Mouse (Mus musculus) heart, adult 2 months (tissue): ENCODE measurements at regions not wholly inside any gene's neighbourhood (a gene's known extent, or its start where the extent isn't known, plus 50 kb on each side); places are given as distances from the start of the nearest gene placed in this dataset.

Experiments used
- DNase-seq, 2 experiments: peaks; one replicate each; pipeline ENCODE4 v3.0.0; 2021
- H3K27ac ChIP-seq: fragments of 200-600 bp; 2 replicates; pipeline ENCODE4 v1.8.1; 2022
- H3K27me3 ChIP-seq: fragments of 200-500 bp; 2 replicates; pipeline ENCODE4 v1.6.1; 2012; ENCODE audit warnings: mild to moderate bottlenecking, low read length, inconsistent platforms, mixed read lengths; ENCODE audit not compliant: control insufficient read depth, insufficient read depth
- H3K36me3 ChIP-seq: fragments of 200-500 bp; 2 replicates; pipeline ENCODE4 v1.6.1; 2012; ENCODE audit warnings: low read length, inconsistent platforms; ENCODE audit not compliant: control insufficient read depth, insufficient read depth
- H3K4me1 ChIP-seq: fragments of 200-500 bp; 2 replicates; pipeline ENCODE4 v1.6.1; 2011; ENCODE audit warnings: low read length; ENCODE audit not compliant: control insufficient read depth, insufficient read depth
- H3K4me3 ChIP-seq: fragments of 200-600 bp; 2 replicates; pipeline ENCODE4 v1.8.1; 2022
- H3K79me2 ChIP-seq: fragments of 200-500 bp; replicated peaks from 2 replicates; pipeline ENCODE4 v1.6.1; 2012; ENCODE audit warnings: mild to moderate bottlenecking, inconsistent platforms, low read length, moderate library complexity, mixed read lengths; ENCODE audit not compliant: control insufficient read depth, insufficient read depth
- H3K9ac ChIP-seq: fragments of 200-500 bp; 2 replicates; pipeline ENCODE4 v1.6.1; 2012; ENCODE audit warnings: low read depth, mild to moderate bottlenecking, control low read depth, inconsistent platforms, low read length, mixed read lengths
- CTCF ChIP-seq: fragments of 200-600 bp; IDR thresholded peaks from 2 replicates; pipeline ENCODE4 v1.8.1; 2022; ENCODE audit warnings: antibody characterized with exemption, mild to moderate bottlenecking, moderate library complexity
- EP300 ChIP-seq: fragments of 200-500 bp; IDR thresholded peaks from 2 replicates; pipeline ENCODE4 v1.6.1; 2011; ENCODE audit warnings: low read depth, low read length, control low read depth; ENCODE audit not compliant: insufficient read depth
- POLR2A ChIP-seq: fragments of 200-500 bp; IDR thresholded peaks from 2 replicates; pipeline ENCODE4 v1.6.1; 2011; ENCODE audit warnings: mild to moderate bottlenecking, low read depth, low read length, control low read depth; ENCODE audit not compliant: insufficient read depth
- WGBS: fragments of 180-500 bp; shearing (Covaris S2); methylation state at CpG from one replicate; pipeline ENCODE4 v1.1.7; 2018; 5-methylcytosine and 5-hydroxymethylcytosine counted together
- intact Hi-C: fragments of 180-260 bp; cut with DNase I; formaldehyde crosslinking; loops from one replicate; pipeline ENCODE4 v1.15.1; 2025

GRCm38 (mm10) chr8:86288713-86289384, 291.6 kb downstream of the Abcc12 start:
- TF ChIP-seq CTCF: no peak
- no peak for TF ChIP-seq EP300
- TF ChIP-seq POLR2A: no peak

GRCm38 (mm10) chr8:86282922-86283321, 297.6 kb downstream of the Abcc12 start:
- no peak overlapping the region for H3K27ac ChIP-seq
- TF ChIP-seq EP300 (no peak), CTCF (no peak), POLR2A (no peak)
- no peak overlapping the region for H3K4me3 ChIP-seq
- no peaks in the 10 kb centered on the region for H3K27me3 ChIP-seq
- 31% methylated on average over 7 of the region's 7 CpGs for WGBS
- no peak for DNase-seq
- H3K9ac ChIP-seq: no peak overlapping the region
- intact Hi-C loops: no loop called here
- no peaks in the 10 kb centered on the region for H3K79me2 ChIP-seq
- H3K36me3 ChIP-seq: no peaks in the 10 kb centered on the region
- no peaks in the 10 kb centered on the region; the same call in 1 of the 2 replicates for H3K4me1 ChIP-seq

More at GRCm38 (mm10) chr8:86288713-86289384, 291.6 kb downstream of the Abcc12 start:
- Histone ChIP-seq H3K27ac (no peak overlapping the region), H3K4me3 (no peak overlapping the region), H3K4me1 (no peaks in the 10 kb centered on the region), H3K79me2 (no peaks in the 10 kb centered on the region), H3K27me3 (no peaks in the 10 kb centered on the region), H3K36me3 (no peaks in the 10 kb centered on the region), H3K9ac (no peak overlapping the region)
- intact Hi-C loops: no loop called here
- WGBS: 23% methylated on average over 3 of the region's 3 CpGs
- DNase-seq: no peak

GRCm38 (mm10) chr8:86280093-86280721, 300.3 kb downstream of the Abcc12 start:
- no peak overlapping the region for H3K27ac ChIP-seq
- TF ChIP-seq CTCF (no peak), EP300 (no peak), POLR2A (no peak)
- no peaks in the 10 kb centered on the region for H3K36me3 ChIP-seq
- intact Hi-C loops: no loop called here
- no peak for DNase-seq
- 67% methylated on average over 18 of the region's 18 CpGs for WGBS
- H3K4me3 ChIP-seq: no peak overlapping the region
- no peak overlapping the region for H3K9ac ChIP-seq
- H3K4me1 ChIP-seq: no peaks in the 10 kb centered on the region; the same call in 1 of the 2 replicates
- no peaks in the 10 kb centered on the region for H3K27me3 ChIP-seq
- no peaks in the 10 kb centered on the region for H3K79me2 ChIP-seq

GRCm38 (mm10) chr8:86275699-86276098, 304.8 kb downstream of the Abcc12 start:
- H3K79me2 ChIP-seq: no peaks in the 10 kb centered on the region
- no peak overlapping the region for H3K9ac ChIP-seq
- no peaks in the 10 kb centered on the region for H3K36me3 ChIP-seq
- TF ChIP-seq POLR2A (no peak), EP300 (no peak), CTCF (no peak)
- no peaks in the 10 kb centered on the region; the same call in 1 of the 2 replicates for H3K4me1 ChIP-seq
- H3K27me3 ChIP-seq: no peaks in the 10 kb centered on the region
- H3K4me3 ChIP-seq: no peak overlapping the region
- intact Hi-C loops: no loop called here
- 53% methylated on average over 4 of the region's 4 CpGs for WGBS
- DNase-seq: no peak
- H3K27ac ChIP-seq: no peak overlapping the region

- 78% methylated on average over 3 of the region's 3 CpGs for WGBS
- H3K27ac ChIP-seq: no peak overlapping the region
- intact Hi-C loops: no loop called here
- H3K9ac ChIP-seq: no peak overlapping the region
- no peaks in the 10 kb centered on the region for H3K4me1 ChIP-seq
- no peaks in the 10 kb centered on the region for H3K79me2 ChIP-seq
- no peak for DNase-seq
- H3K4me3 ChIP-seq: no peak overlapping the region
- no peaks in the 10 kb centered on the region for H3K36me3 ChIP-seq
- H3K27me3 ChIP-seq: no peaks in the 10 kb centered on the region
- TF ChIP-seq EP300 (no peak), POLR2A (no peak), CTCF (no peak)
Observed at GRCm38 (mm10) chr8:86273811-86274210, 306.7 kb downstream of the Abcc12 start.

GRCm38 (mm10) chr8:86272626-86273025, 307.9 kb downstream of the Abcc12 start:
- TF ChIP-seq EP300: no peak
- no peak for TF ChIP-seq POLR2A
- TF ChIP-seq CTCF: no peak
- no peaks in the 10 kb centered on the region for H3K4me1 ChIP-seq
- H3K4me3 ChIP-seq: no peak overlapping the region
- WGBS: 12% methylated on average over 1 of the region's 1 CpGs
- H3K27me3 ChIP-seq: no peaks in the 10 kb centered on the region
- intact Hi-C loops: no loop called here
- no peak overlapping the region for H3K27ac ChIP-seq
- DNase-seq: no peak
- H3K9ac ChIP-seq: no peak overlapping the region
- H3K36me3 ChIP-seq: no peaks in the 10 kb centered on the region
- no peaks in the 10 kb centered on the region for H3K79me2 ChIP-seq
